Mouse (Mus musculus) CH12.LX (cell line): ENCODE results near the gene Rbm47.

Experiments used
- CTCF ChIP-seq, 2 experiments: IDR thresholded peaks in 1 of 2; conservative IDR thresholded peaks in 1 of 2; 2 replicates each; pipeline ENCODE4 v1.5.1; 2011 to 2012; ENCODE audit warnings: low read depth in 2 of 2, low read length in 2 of 2, improper control_type of control experiment in 1 of 2, inconsistent platforms in 1 of 2, mild to moderate bottlenecking in 1 of 2, moderate library complexity in 1 of 2
- HCFC1 ChIP-seq: IDR thresholded peaks from 2 replicates; pipeline ENCODE4 v1.6.1; 2012; ENCODE audit warnings: low read depth, mild to moderate bottlenecking, inconsistent platforms, low read length, improper control_type of control experiment
- JUN ChIP-seq: IDR thresholded peaks from 2 replicates; pipeline ENCODE4 v1.6.1; 2011; ENCODE audit warnings: low read depth, mild to moderate bottlenecking, low read length, improper control_type of control experiment, moderate library complexity; ENCODE audit not compliant: insufficient read depth
- JUND ChIP-seq: conservative IDR thresholded peaks from 2 replicates; pipeline ENCODE4 v1.6.1; 2011; ENCODE audit warnings: low read depth, low read length, improper control_type of control experiment
- KAT2A ChIP-seq: IDR thresholded peaks from 2 replicates; pipeline ENCODE4 v1.6.1; 2012; ENCODE audit warnings: low read length, improper control_type of control experiment, inconsistent platforms; ENCODE audit not compliant: insufficient replicate concordance
- NELFE ChIP-seq: IDR thresholded peaks from 2 replicates; pipeline ENCODE4 v1.6.1; 2011; ENCODE audit warnings: low read depth, low read length, improper control_type of control experiment
- POLR2A ChIP-seq: IDR thresholded peaks from 2 replicates; pipeline ENCODE4 v1.6.1; 2011; ENCODE audit warnings: low read depth, mild to moderate bottlenecking, improper control_type of control experiment, low read length
- POLR2AphosphoS2 ChIP-seq: IDR thresholded peaks from 2 replicates; pipeline ENCODE4 v1.6.1; 2011; ENCODE audit warnings: low read depth, low read length, improper control_type of control experiment
- SMC3 ChIP-seq: IDR thresholded peaks from 2 replicates; pipeline ENCODE4 v1.6.1; 2011; ENCODE audit warnings: low read depth, low read length, improper control_type of control experiment
- ZC3H11A ChIP-seq: IDR thresholded peaks from 2 replicates; pipeline ENCODE4 v1.6.1; 2012; ENCODE audit warnings: low read depth, mild to moderate bottlenecking, inconsistent platforms, low read length, improper control_type of control experiment
- ZKSCAN1 ChIP-seq: IDR thresholded peaks from 2 replicates; pipeline ENCODE4 v1.6.1; 2012; ENCODE audit warnings: low read depth, inconsistent platforms, low read length, improper control_type of control experiment, borderline replicate concordance

- TF ChIP-seq CTCF (conservative IDR thresholded peaks at IDR 0.05 in 1 of 2, IDR thresholded peaks at IDR 0.05 in 1 of 2; ENCODE audit: low read depth in 2 of 2, low read length in 2 of 2) (no peak), POLR2AphosphoS2 (no peak), ZKSCAN1 (no peak), KAT2A (no peak), POLR2A (no peak), NELFE (no peak), ZC3H11A (no peak), JUND (no peak), HCFC1 (no peak), SMC3 (no peak), JUN (no peak)
These were observed 30.5 kb upstream of the Rbm47 start for GRCm38 (mm10) chr5:66203424-66203823.
